Mouse (Mus musculus): ENCODE results near the gene Bmt2. TPM values are rescaled to one million over a fixed set of nuclear protein-coding genes. Genes with fewer than 3 reads are reported as not detected.

Bmt2 gene
- polyA plus RNA-seq (2014; fragmentation: Nextera tagmentation; extraction: Ambion mirVana): 23.5 and 23.8 TPM in 2 replicates

DNA sequence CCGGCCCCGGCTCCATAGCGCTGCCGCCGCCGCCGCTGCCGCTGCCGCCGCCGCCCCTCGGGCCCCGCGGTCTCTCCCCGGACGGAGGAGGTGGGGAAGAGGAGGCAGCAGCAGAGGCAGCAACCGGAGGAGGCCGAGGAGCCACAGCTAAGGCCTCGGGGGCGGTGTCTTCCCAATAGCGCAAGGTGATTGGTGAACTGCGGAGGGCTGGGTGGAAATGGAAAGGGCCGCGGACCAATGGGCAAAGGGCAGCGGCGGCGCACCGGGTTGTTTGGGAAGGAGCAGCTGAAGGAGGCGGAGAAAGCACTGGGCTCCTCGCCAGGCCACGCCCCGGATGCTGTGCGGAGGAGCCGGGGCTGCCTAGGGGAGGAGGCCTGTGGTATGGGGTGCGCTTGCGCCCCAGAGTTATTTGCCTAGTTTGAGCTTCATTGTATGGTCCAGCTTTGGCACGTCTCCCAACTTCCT is at the start of gene Bmt2:
Gene Bmt2 (minus strand): TSS at position 149 of the 465 bp plus-strand sequence.
- no peaks in the 10 kb centered on the region for H3K27me3 ChIP-seq (ENCODE audit: control insufficient read depth, insufficient read depth, low read length)
- H3K4me3 ChIP-seq (ENCODE audit: low read depth, low read length): peak within 1 kb of the TSS; percentile 85
- H3K9me3 ChIP-seq (ENCODE audit: control insufficient read depth, low read length): no peaks in the 10 kb centered on the region
- WGBS: 0% methylated on average over 37 of the region's 37 CpGs
- peak within 1 kb of the TSS; percentile 86 for H3K9ac ChIP-seq (ENCODE audit: low read length)
- H3K27ac ChIP-seq (replicated peaks; ENCODE audit: low read depth, low read length): peak within 1 kb of the TSS; percentile 83
- H3K4me1 ChIP-seq (ENCODE audit: control insufficient read depth, insufficient read depth, low read length): no peaks in the 10 kb centered on the region
- no peaks in the 10 kb centered on the region for H3K36me3 ChIP-seq (ENCODE audit: control insufficient read depth, insufficient read depth, low read length)
- peak; percentile 97 for DNase-seq (ENCODE audit: low spot score)
- ATAC-seq (ENCODE audit: insufficient number of reproducible peaks, low FRiP score, low TSS enrichment, low read depth): peak; percentile 99
- peak within 1 kb of the TSS; percentile 68 for H3K4me2 ChIP-seq (ENCODE audit: low read depth, severe bottlenecking)

DNA sequence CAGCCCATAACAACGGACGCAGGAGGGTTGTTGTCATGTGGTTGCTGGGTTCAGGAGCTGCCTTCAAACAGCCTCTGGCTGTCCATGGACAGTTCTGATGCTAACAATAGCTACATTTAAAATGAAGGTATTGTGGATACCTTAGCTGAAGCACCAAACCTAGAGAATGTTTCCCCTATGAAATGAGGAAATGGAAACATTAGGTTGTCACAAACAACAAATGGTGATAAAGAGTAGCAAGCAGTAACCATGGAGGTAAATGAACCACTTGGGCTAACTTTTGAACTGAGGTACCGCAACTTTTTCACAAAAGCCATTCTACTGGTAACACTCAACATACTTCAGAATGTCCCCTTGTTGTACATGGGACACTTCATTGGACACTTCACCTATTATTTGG is 44.4 kb upstream of the Bmt2 start:
- Histone ChIP-seq H3K4me3 (ENCODE audit: low read depth, low read length) (no peak overlapping the region), H3K4me1 (ENCODE audit: control insufficient read depth, insufficient read depth, low read length) (no peaks in the 10 kb centered on the region), H3K27ac (replicated peaks; ENCODE audit: low read depth, low read length) (no peak overlapping the region), H3K36me3 (ENCODE audit: control insufficient read depth, insufficient read depth, low read length) (no peaks in the 10 kb centered on the region), H3K9ac (ENCODE audit: low read length) (no peak overlapping the region), H3K27me3 (ENCODE audit: control insufficient read depth, insufficient read depth, low read length) (no peaks in the 10 kb centered on the region), H3K9me3 (ENCODE audit: control insufficient read depth, low read length) (no peaks in the 10 kb centered on the region), H3K4me2 (ENCODE audit: low read depth, severe bottlenecking) (no peak overlapping the region)
- 95% methylated on average over 3 of the region's 3 CpGs for WGBS
- no peak for ATAC-seq (ENCODE audit: insufficient number of reproducible peaks, low FRiP score, low TSS enrichment, low read depth)
- DNase-seq (ENCODE audit: low spot score): no peak

DNA sequence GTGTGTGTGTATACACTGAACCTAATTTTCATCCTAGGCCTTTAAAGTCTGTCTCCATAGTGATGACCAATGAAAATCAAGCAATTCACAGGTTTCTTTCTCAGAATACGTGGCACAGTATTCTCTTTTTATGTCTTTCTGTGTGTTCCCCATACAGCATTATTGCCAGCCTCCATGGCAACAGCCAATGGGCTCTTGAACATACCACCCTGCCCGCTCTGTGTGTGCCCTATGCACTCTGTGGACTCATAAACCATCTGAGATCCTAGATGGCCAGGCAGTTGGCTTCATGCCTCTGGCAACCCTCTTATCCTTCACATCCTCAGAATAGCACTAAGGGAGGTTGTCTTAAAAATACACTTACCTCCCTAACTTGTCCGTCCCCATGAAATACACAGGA is 37.1 kb upstream of the Bmt2 start:
- H3K4me2 ChIP-seq (ENCODE audit: low read depth, severe bottlenecking): no peak overlapping the region
- no peak overlapping the region for H3K4me3 ChIP-seq (ENCODE audit: low read depth, low read length)
- H3K4me1 ChIP-seq (ENCODE audit: control insufficient read depth, insufficient read depth, low read length): no peaks in the 10 kb centered on the region
- ATAC-seq (ENCODE audit: insufficient number of reproducible peaks, low FRiP score, low TSS enrichment, low read depth) (no peak), DNase-seq (ENCODE audit: low spot score) (no peak)
- no peak overlapping the region for H3K9ac ChIP-seq (ENCODE audit: low read length)
- no peak overlapping the region for H3K27ac ChIP-seq (replicated peaks; ENCODE audit: low read depth, low read length)
- WGBS: 93% methylated on average over 3 of the region's 3 CpGs
- H3K9me3 ChIP-seq (ENCODE audit: control insufficient read depth, low read length): no peaks in the 10 kb centered on the region
- H3K27me3 ChIP-seq (ENCODE audit: control insufficient read depth, insufficient read depth, low read length): no peaks in the 10 kb centered on the region
- no peaks in the 10 kb centered on the region for H3K36me3 ChIP-seq (ENCODE audit: control insufficient read depth, insufficient read depth, low read length)

GRCm38 (mm10) chr6:13696882-13697281 is 19.1 kb upstream of the Bmt2 start:
- DNase-seq (ENCODE audit: low spot score): no peak

DNA sequence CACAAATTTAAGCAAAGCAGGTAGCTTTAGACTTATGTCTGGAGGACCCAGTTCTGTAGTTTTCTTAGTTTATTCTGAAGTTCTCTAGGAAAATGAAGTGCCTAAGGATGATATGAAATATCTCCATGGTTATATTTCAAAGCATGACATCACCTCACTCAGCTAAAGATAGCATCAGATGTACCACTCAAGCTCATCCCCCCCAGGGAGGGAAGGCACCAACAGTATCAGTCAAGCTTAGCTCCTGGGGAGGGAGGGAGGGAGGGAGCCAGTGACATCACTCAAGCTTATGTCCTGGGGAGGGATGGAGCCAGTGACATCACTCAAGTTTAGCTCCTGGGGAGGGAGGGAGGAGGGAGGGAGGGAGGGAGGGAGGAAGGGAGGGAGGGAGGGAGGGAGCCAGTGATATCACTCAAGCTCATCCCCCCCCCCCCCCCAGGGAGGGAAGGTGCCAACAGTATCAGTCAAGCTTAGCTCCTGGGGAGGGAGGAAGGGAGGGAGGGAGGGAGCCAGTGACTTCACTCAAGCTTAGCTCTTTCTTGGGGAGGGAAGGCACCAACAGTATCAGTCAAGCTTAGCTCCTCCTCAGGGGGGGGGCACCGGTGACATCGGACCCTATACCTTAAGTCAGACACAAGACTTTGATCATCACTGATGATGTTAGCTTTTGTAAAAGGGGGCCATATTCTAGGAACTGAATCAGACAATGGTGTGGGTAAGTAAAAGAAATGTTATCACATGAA is 17.5 kb upstream of the Bmt2 start:
- H3K27ac ChIP-seq (replicated peaks; ENCODE audit: low read depth, low read length): no peak overlapping the region
- H3K27me3 ChIP-seq (ENCODE audit: control insufficient read depth, insufficient read depth, low read length): no peaks in the 10 kb centered on the region
- ATAC-seq (ENCODE audit: insufficient number of reproducible peaks, low FRiP score, low TSS enrichment, low read depth): no peak
- no peak for DNase-seq (ENCODE audit: low spot score)
- H3K9ac ChIP-seq (ENCODE audit: low read length): no peak overlapping the region
- H3K4me3 ChIP-seq (ENCODE audit: low read depth, low read length): no peak overlapping the region
- 88% methylated on average over 2 of the region's 2 CpGs for WGBS
- no peak overlapping the region for H3K4me2 ChIP-seq (ENCODE audit: low read depth, severe bottlenecking)
- no peaks in the 10 kb centered on the region for H3K4me1 ChIP-seq (ENCODE audit: control insufficient read depth, insufficient read depth, low read length)
- H3K9me3 ChIP-seq (ENCODE audit: control insufficient read depth, low read length): no peaks in the 10 kb centered on the region
- H3K36me3 ChIP-seq (ENCODE audit: control insufficient read depth, insufficient read depth, low read length): no peaks in the 10 kb centered on the region

More at GRCm38 (mm10) chr6:13696882-13697281, 19.1 kb upstream of the Bmt2 start:
- Histone ChIP-seq H3K9ac (ENCODE audit: low read length) (no peak overlapping the region), H3K9me3 (ENCODE audit: control insufficient read depth, low read length) (no peaks in the 10 kb centered on the region), H3K4me1 (ENCODE audit: control insufficient read depth, insufficient read depth, low read length) (no peaks in the 10 kb centered on the region), H3K36me3 (ENCODE audit: control insufficient read depth, insufficient read depth, low read length) (no peaks in the 10 kb centered on the region), H3K4me2 (ENCODE audit: low read depth, severe bottlenecking) (no peak overlapping the region), H3K27me3 (ENCODE audit: control insufficient read depth, insufficient read depth, low read length) (no peaks in the 10 kb centered on the region), H3K27ac (replicated peaks; ENCODE audit: low read depth, low read length) (no peak overlapping the region), H3K4me3 (ENCODE audit: low read depth, low read length) (no peak overlapping the region)
- WGBS: 88% methylated on average over 4 of the region's 4 CpGs
- no peak for ATAC-seq (ENCODE audit: insufficient number of reproducible peaks, low FRiP score, low TSS enrichment, low read depth)

GRCm38 (mm10) chr6:13691657-13692294 is 14.0 kb upstream of the Bmt2 start:
- H3K4me1 ChIP-seq (ENCODE audit: control insufficient read depth, insufficient read depth, low read length): no peaks in the 10 kb centered on the region
- H3K4me3 ChIP-seq (ENCODE audit: low read depth, low read length): no peak overlapping the region
- H3K36me3 ChIP-seq (ENCODE audit: control insufficient read depth, insufficient read depth, low read length): no peaks in the 10 kb centered on the region
- DNase-seq (ENCODE audit: low spot score): no peak
- H3K4me2 ChIP-seq (ENCODE audit: low read depth, severe bottlenecking): no peak overlapping the region
- WGBS: 76% methylated on average over 2 of the region's 2 CpGs
- no peak overlapping the region for H3K27ac ChIP-seq (replicated peaks; ENCODE audit: low read depth, low read length)
- no peaks in the 10 kb centered on the region for H3K9me3 ChIP-seq (ENCODE audit: control insufficient read depth, low read length)
- ATAC-seq (ENCODE audit: insufficient number of reproducible peaks, low FRiP score, low TSS enrichment, low read depth): no peak
- H3K27me3 ChIP-seq (ENCODE audit: control insufficient read depth, insufficient read depth, low read length): no peaks in the 10 kb centered on the region
- H3K9ac ChIP-seq (ENCODE audit: low read length): no peak overlapping the region

DNA sequence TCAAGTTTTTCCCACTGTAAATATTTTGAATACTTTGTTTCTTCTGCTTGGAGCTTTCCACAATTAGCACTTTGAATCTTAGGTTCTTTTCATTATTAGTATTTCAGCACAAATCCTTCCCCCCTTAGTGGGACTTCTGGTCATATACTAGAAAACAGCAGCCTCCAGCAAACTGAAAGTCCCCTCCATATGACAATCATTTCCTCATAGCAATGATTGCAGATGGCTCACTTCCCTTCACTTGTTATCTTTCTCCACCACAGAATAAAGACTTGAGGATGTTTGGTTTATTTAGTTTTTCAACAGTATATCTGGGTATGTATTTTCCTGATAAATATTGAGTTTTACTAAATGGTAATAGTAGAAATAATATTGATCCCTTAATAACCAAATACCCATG is 12.6 kb upstream of the Bmt2 start:
- ATAC-seq (ENCODE audit: insufficient number of reproducible peaks, low FRiP score, low TSS enrichment, low read depth) (no peak), DNase-seq (ENCODE audit: low spot score) (no peak)
- Histone ChIP-seq H3K9ac (ENCODE audit: low read length) (no peak overlapping the region), H3K27me3 (ENCODE audit: control insufficient read depth, insufficient read depth, low read length) (no peaks in the 10 kb centered on the region), H3K4me2 (ENCODE audit: low read depth, severe bottlenecking) (no peak overlapping the region), H3K27ac (replicated peaks; ENCODE audit: low read depth, low read length) (no peak overlapping the region), H3K9me3 (ENCODE audit: control insufficient read depth, low read length) (no peaks in the 10 kb centered on the region), H3K4me3 (ENCODE audit: low read depth, low read length) (no peak overlapping the region), H3K36me3 (ENCODE audit: control insufficient read depth, insufficient read depth, low read length) (no peaks in the 10 kb centered on the region), H3K4me1 (ENCODE audit: control insufficient read depth, insufficient read depth, low read length) (no peaks in the 10 kb centered on the region)

DNA sequence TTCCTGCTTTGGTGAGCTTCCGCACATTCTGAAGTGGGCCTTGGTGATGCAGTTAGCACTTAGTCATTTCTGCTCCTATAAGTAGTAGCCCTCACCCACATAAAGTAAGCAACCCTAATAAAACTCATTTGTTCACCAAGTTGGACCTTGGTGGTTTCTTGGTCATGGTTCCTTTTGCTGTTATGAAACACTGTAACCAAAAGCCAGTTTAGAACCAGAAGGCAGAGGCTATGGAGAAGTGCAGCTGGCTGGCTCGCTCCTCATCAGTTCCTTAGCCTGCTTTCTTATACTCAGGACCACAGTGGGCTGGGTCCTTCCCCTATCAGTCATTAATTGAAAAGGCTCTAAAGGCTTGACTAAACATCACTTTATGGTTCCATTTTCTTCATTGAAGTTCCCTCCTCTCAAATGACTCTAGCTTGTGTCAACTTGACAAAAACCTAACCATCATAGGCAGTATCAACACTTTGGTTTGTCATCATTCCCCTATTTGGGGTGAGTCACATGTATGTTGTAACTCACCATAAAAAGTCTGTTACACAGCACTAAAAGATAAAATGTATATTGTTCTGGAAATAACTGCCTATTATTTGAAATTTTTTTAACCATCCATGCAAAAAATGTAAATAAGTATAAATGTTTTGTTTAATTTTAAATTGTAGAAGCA is 6.3 kb upstream of the Bmt2 start:
- Histone ChIP-seq H3K9me3 (ENCODE audit: control insufficient read depth, low read length) (no peaks in the 10 kb centered on the region), H3K36me3 (ENCODE audit: control insufficient read depth, insufficient read depth, low read length) (no peaks in the 10 kb centered on the region), H3K4me3 (ENCODE audit: low read depth, low read length) (no peak overlapping the region), H3K27ac (replicated peaks; ENCODE audit: low read depth, low read length) (no peak overlapping the region), H3K4me2 (ENCODE audit: low read depth, severe bottlenecking) (no peak overlapping the region), H3K9ac (ENCODE audit: low read length) (no peak overlapping the region), H3K4me1 (ENCODE audit: control insufficient read depth, insufficient read depth, low read length) (no peaks in the 10 kb centered on the region), H3K27me3 (ENCODE audit: control insufficient read depth, insufficient read depth, low read length) (no peaks in the 10 kb centered on the region)
- 89% methylated on average over 2 of the region's 2 CpGs for WGBS
- ATAC-seq (ENCODE audit: insufficient number of reproducible peaks, low FRiP score, low TSS enrichment, low read depth): no peak
- no peak for DNase-seq (ENCODE audit: low spot score)

All from limb, embryonic 11.5 days (tissue).